Mouse (Mus musculus) liver, postnatal 0 days (tissue): ENCODE measurements around the gene Mesp2. TPM values are rescaled to one million over a fixed set of nuclear protein-coding genes. Genes with fewer than 3 reads are reported as not detected.

ENCODE experiments used
- ATAC-seq: fragments of 200-750 bp; cut with Nextera tagmentation; 2 replicates; pipeline ENCODE4 v1.8.0; 2017; ENCODE audit warnings: mild to moderate bottlenecking, moderate library complexity
- DNase-seq: peaks from one replicate; pipeline ENCODE4 v3.0.0-alpha.2; 2016
- H3K27ac ChIP-seq: fragments of 300-500 bp; sonication (generic); 2 replicates; pipeline ENCODE4 v1.5.1; 2014; ENCODE audit warnings: antibody characterized with exemption, moderate library complexity, mild to moderate bottlenecking, low read depth
- H3K27me3 ChIP-seq: fragments of 300-500 bp; sonication (generic); 2 replicates; pipeline ENCODE4 v1.6.1; 2014; ENCODE audit warnings: low read length, control low read depth, mixed read lengths; ENCODE audit not compliant: insufficient read depth
- H3K36me3 ChIP-seq: fragments of 300-500 bp; sonication (generic); replicated peaks from 2 replicates; pipeline ENCODE4 v1.6.1; 2014; ENCODE audit warnings: mild to moderate bottlenecking, control low read depth, low read length, moderate library complexity, mixed read lengths; ENCODE audit not compliant: insufficient read depth
- H3K4me1 ChIP-seq: fragments of 300-500 bp; sonication (generic); 2 replicates; pipeline ENCODE4 v1.6.1; 2014; ENCODE audit warnings: antibody characterized with exemption, mild to moderate bottlenecking, control low read depth; ENCODE audit not compliant: insufficient read depth
- H3K4me2 ChIP-seq: fragments of 300-500 bp; sonication (generic); 2 replicates; pipeline ENCODE4 v1.6.1; 2014; ENCODE audit warnings: low read depth, mild to moderate bottlenecking, low read length, moderate library complexity, mixed read lengths
- H3K4me3 ChIP-seq: fragments of 300-500 bp; sonication (generic); 2 replicates; pipeline ENCODE4 v1.5.1; 2014; ENCODE audit warnings: low read depth, low read length
- H3K9ac ChIP-seq: fragments of 300-500 bp; sonication (generic); replicated peaks from 2 replicates; pipeline ENCODE4 v1.6.1; 2014; ENCODE audit warnings: mild to moderate bottlenecking, moderate library complexity
- H3K9me3 ChIP-seq: fragments of 300-500 bp; sonication (generic); 2 replicates; pipeline ENCODE4 v1.6.1; 2016; ENCODE audit warnings: mild to moderate bottlenecking, control low read depth, low read length, mixed read lengths
- CTCF ChIP-seq: sonication (generic); IDR thresholded peaks from 2 replicates; pipeline ENCODE4 v1.5.1; 2016; ENCODE audit warnings: antibody characterized with exemption, low read depth
- EP300 ChIP-seq: IDR thresholded peaks from 2 replicates; pipeline ENCODE4 v1.6.1; 2016; ENCODE audit warnings: antibody characterized with exemption, low read depth, mild to moderate bottlenecking
- WGBS: fragments of 180-500 bp; shearing (Covaris S2); extraction: QIAGEN DNeasy Blood & Tissue Kit; methylation state at CpG from one replicate; pipeline ENCODE4 v1.1.7; 2014; ENCODE audit not compliant: insufficient replicate concordance; 5-methylcytosine and 5-hydroxymethylcytosine counted together
- polyA plus RNA-seq: library from polyadenylated mRNA; unstranded; fragments of >200 nt; fragmentation: Nextera tagmentation; extraction: Ambion mirVana; gene quantifications from 2 replicates; pipeline ENCODE4 v1.2.1, GENCODE M21; 2015

Mesp2 gene
- polyA plus RNA-seq, 1 experiment from 2014 or later: 0.07 TPM

DNA sequence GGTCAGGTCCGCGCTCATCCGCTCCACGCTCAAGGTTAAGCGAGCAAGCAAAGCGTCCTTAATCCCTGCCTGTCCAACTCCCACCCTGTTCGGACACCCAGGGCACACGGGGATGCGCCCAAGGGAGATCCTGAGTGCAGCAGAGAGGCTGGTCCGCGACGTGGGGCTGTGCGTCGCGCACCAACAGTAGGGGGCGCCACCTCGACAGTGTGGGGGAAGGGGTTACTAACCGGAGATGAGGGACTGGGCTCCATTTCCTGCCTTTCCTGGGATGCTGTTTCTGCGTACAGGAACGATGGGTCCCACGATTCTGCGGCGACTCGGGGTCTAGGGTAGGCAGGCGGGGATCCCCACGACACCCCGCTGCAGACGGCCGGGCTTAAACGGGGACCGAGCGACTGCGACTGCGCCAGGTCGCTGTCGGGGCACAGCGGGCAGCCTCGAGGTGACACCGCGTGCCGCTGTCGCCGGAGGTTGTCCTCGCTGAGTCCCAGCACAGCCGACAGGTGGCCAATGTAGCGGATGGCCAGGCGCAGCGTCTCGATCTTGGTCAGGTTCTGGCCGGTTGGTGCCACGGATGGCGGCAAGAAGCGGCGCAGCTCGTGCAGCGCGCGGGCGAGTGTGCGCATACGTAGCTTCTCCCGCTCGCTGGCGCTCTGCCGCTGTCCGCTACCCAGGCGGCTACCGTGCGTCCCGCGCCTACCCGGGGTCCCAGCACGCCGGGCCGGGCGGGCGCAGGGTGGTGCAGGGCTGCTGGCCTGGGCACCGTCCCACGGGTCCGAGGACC is 17.7 kb upstream of the Mesp2 start:
- Histone ChIP-seq H3K27me3 (peaks cover 39% of the 10 kb centered on the region), H3K4me3 (peak overlapping the region; percentile 29), H3K9me3 (no peaks in the 10 kb centered on the region), H3K9ac (no peak overlapping the region), H3K36me3 (no peaks in the 10 kb centered on the region), H3K27ac (no peak overlapping the region), H3K4me1 (peaks cover 13% of the 10 kb centered on the region), H3K4me2 (peak overlapping the region; percentile 65)
- TF ChIP-seq CTCF: peak; percentile 64
- TF ChIP-seq EP300: no peak
- ATAC-seq (peak; percentile 66), DNase-seq (peak; percentile 54)
- 6% methylated on average over 76 of the region's 80 CpGs for WGBS

DNA sequence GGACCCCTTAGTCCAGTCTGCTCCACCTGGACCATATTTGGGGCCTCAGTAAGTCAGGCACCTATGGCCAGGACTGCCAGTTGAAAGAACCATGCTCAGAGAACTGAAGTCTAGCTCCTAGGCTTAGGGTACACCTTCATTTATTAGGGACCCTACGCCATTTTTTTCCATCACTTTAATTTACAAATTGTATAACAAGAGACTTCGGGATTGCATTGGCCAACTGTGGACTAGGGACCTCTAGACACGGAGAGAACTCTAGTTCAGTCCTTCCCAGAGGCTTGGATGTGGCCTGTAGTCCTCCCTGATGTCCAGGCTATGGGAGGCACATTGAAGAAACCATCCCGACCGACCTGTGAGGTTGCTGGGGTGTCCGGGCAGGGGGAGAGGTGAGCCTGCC is 16.8 kb upstream of the Mesp2 start, which contains the start of gene Mesp1:
Gene Mesp1 (minus strand): TSS at position 101 of the 400 bp plus-strand sequence.
- Histone ChIP-seq H3K9ac (no peak within 1 kb of the TSS), H3K36me3 (no peaks in the 10 kb centered on the region), H3K9me3 (no peaks in the 10 kb centered on the region), H3K4me1 (peaks cover 13% of the 10 kb centered on the region), H3K4me3 (peak within 1 kb of the TSS; percentile 29), H3K27me3 (peaks cover 42% of the 10 kb centered on the region), H3K27ac (no peak within 1 kb of the TSS), H3K4me2 (peak within 1 kb of the TSS; percentile 65)
- no peak for TF ChIP-seq EP300
- TF ChIP-seq CTCF: no peak
- ATAC-seq (no peak), DNase-seq (no peak)
- WGBS: 68% methylated on average over 6 of the region's 6 CpGs

DNA sequence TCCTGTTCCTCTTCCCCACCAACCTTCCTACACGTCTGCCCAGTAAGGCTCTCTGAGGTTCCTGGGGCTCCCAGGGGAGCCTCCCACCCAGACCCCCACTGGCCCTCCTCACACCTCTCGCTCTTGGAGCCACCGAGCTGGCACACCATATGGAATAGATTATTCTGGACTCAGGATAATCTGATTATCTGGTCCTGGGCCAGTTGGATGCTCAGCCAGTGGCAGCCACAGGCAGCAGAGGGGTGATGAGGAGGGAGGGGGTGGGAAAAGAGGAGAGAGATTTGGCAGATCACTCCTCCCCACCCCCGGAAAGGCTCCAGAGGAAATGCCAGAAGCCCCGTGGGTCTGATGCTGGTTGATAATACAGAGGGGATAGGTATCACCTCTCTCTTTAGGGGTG is 11.9 kb upstream of the Mesp2 start:
- H3K4me1 ChIP-seq: no peaks in the 10 kb centered on the region
- no peak overlapping the region for H3K4me3 ChIP-seq
- no peak overlapping the region for H3K27ac ChIP-seq
- H3K9ac ChIP-seq: no peak overlapping the region
- no peak for TF ChIP-seq CTCF
- TF ChIP-seq EP300: no peak
- no peak overlapping the region for H3K4me2 ChIP-seq
- peaks cover 17% of the 10 kb centered on the region for H3K27me3 ChIP-seq
- no peaks in the 10 kb centered on the region for H3K9me3 ChIP-seq
- no peak for DNase-seq
- H3K36me3 ChIP-seq: no peaks in the 10 kb centered on the region
- ATAC-seq: no peak
- 25% methylated on average over 5 of the region's 5 CpGs for WGBS

- Histone ChIP-seq H3K27me3 (peaks cover 12% of the 10 kb centered on the region), H3K4me2 (no peak overlapping the region), H3K36me3 (no peaks in the 10 kb centered on the region), H3K4me1 (no peaks in the 10 kb centered on the region), H3K9me3 (no peaks in the 10 kb centered on the region), H3K9ac (no peak overlapping the region), H3K4me3 (no peak overlapping the region), H3K27ac (no peak overlapping the region)
- ATAC-seq (no peak), DNase-seq (peak; percentile 81)
- no peak for TF ChIP-seq EP300
- TF ChIP-seq CTCF: peak; percentile 82
- WGBS: 1% methylated on average over 8 of the region's 8 CpGs
Observed at GRCm38 (mm10) chr7:79799048-79799447, 11.5 kb upstream of the Mesp2 start.

DNA sequence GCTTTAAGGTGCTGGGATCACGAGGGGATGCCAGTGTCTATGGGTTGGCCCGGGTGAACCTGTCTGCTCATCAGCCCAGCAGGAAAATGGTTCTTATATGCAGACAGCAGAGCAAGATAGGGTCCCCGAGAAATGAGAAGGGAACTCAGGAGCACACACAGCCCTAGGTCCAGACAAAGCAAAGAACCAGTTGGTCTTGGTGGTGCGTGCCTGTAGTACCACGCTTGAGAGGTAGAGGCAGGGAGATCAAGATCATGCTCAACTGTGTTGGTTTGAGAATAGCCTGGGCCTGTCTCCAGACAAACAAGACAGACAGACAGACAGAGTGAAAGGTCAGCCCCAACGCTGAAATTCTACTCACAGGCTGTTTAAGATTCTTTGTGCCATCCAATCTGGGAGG is 11.0 kb upstream of the Mesp2 start:
- H3K9ac ChIP-seq: no peak overlapping the region
- no peaks in the 10 kb centered on the region for H3K36me3 ChIP-seq
- H3K27me3 ChIP-seq: peaks cover 8% of the 10 kb centered on the region; the same call in 1 of the 2 replicates
- no peak for ATAC-seq
- no peak for DNase-seq
- H3K4me3 ChIP-seq: no peak overlapping the region
- H3K27ac ChIP-seq: no peak overlapping the region
- TF ChIP-seq EP300 (no peak), CTCF (no peak)
- H3K9me3 ChIP-seq: no peaks in the 10 kb centered on the region
- 66% methylated on average over 6 of the region's 6 CpGs for WGBS
- H3K4me1 ChIP-seq: no peaks in the 10 kb centered on the region
- no peak overlapping the region for H3K4me2 ChIP-seq

DNA sequence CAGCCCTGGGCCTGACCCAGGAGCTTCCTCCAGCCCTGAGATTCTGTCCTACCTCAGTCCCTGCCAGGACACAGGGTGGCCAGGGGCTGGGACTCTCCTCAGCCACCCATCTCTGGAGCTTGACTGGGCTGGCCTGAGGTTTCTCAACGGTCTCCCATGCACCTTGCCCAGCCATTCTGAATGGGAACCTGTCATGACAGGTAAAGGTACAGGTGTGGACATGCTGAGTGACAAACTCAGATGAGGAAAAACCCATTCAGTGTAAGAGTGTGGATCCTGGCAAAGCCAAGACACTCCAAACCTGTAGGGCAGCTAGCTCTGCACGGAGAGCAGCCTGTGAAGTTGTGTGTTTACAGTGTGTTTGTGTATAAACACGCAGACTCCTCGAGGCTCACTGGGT is 10.2 kb upstream of the Mesp2 start:
- H3K4me2 ChIP-seq: no peak overlapping the region
- H3K9ac ChIP-seq: no peak overlapping the region
- no peaks in the 10 kb centered on the region for H3K9me3 ChIP-seq
- H3K27ac ChIP-seq: no peak overlapping the region
- ATAC-seq (no peak), DNase-seq (no peak)
- TF ChIP-seq EP300 (no peak), CTCF (no peak)
- 0 out of 2 replicates have a peak, but pooled peaks cover 3% of the 10 kb centered on the region for H3K27me3 ChIP-seq
- no peaks in the 10 kb centered on the region for H3K4me1 ChIP-seq
- WGBS: 76% methylated on average over 4 of the region's 4 CpGs
- H3K36me3 ChIP-seq: no peaks in the 10 kb centered on the region
- no peak overlapping the region for H3K4me3 ChIP-seq
